Comparison of ENCODE assay signal across 20 mouse cellular contexts in the genomic region with DNA sequence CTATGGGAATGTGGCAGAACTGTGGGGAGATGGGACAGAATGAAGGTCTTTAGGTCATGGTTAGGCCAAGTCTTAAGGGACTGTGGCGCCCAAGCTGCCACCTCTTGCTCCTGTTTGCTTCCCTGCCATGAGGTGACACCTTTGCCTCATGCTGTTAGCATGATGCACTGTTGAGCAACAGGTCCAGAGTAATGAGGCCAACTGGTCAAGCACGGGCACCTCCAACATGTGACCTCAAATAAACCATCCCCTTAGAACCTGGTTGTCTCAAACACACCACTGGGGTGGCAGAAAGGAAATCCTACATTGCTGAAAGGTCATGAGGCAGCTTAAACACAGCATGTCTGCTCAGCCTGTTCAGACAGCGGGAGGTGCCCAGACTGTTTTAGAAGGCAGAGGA. TPM values are rescaled to one million over a fixed set of nuclear protein-coding genes. Genes with fewer than 3 reads are reported as not detected.
DNase-seq lines count a peak whose midpoint lies in the region; ATAC-seq and TF ChIP-seq lines count a peak whose summit lies in the region.
"Had no signal": no experiment of that assay in that cellular context is flagged by ENCODE, and none has a peak within 500 bp of the region (broad histone marks: within the 10 kb centered on the region; RNA-seq: fewer than 3 reads in every experiment).

No protein-coding gene starts in this region.

- H3K27ac ChIP-seq in heart, embryonic 10.5 days, result no peak overlapping the region
- H3K27ac ChIP-seq in liver, postnatal 0 days (ENCODE audit: low read depth), result no peak overlapping the region
- H3K27ac ChIP-seq in liver, embryonic 11.5 days (ENCODE audit: low read depth, low read length), result no peak overlapping the region
- H3K27ac ChIP-seq: embryonic facial prominence, embryonic 12.5 days; forebrain, embryonic 13.5 days; forebrain, embryonic 15.5 days had no signal

- no peak for TF ChIP-seq CTCF in liver, postnatal 0 days (IDR thresholded peaks at IDR 0.05; ENCODE audit: low read depth)

- peak; percentile 65 for DNase-seq in heart, adult 11 months
- no peak for DNase-seq in heart, embryonic 10.5 days (ENCODE audit: low spot score)
- DNase-seq in liver, postnatal 0 days, result no peak
- DNase-seq in liver, embryonic 11.5 days (ENCODE audit: low spot score), result no peak
- DNase-seq in right cerebral cortex, postnatal 14 days, result no peak
- DNase-seq: adrenal gland, adult 2 months; adrenal gland, postnatal 10 days; adrenal gland, postnatal 25 days; cerebellum, adult 11 months; cerebellum, adult 18-20 months; cerebellum, adult 8-10 months; cerebellum, adult 9-11 months; cerebellum, postnatal 14 days; cerebellum, postnatal 36 days; embryo, embryonic 11 days; forebrain, postnatal 0 days had no signal

- no peak overlapping the region for H3K4me3 ChIP-seq in heart, embryonic 10.5 days
- H3K4me3 ChIP-seq in liver, postnatal 0 days (ENCODE audit: low read depth, low read length), result no peak overlapping the region
- no peak overlapping the region for H3K4me3 ChIP-seq in liver, embryonic 11.5 days (ENCODE audit: low read depth, low read length)
- H3K4me3 ChIP-seq: embryonic facial prominence, embryonic 12.5 days; forebrain, embryonic 13.5 days; forebrain, embryonic 15.5 days had no signal

- H3K27me3 ChIP-seq in heart, embryonic 10.5 days (ENCODE audit: insufficient read depth, poor library complexity, severe bottlenecking), result peaks cover 3% of the 10 kb centered on the region; the same call in 1 of the 2 replicates
- no peaks in the 10 kb centered on the region for H3K27me3 ChIP-seq in liver, postnatal 0 days (ENCODE audit: insufficient read depth, low read length)
- no peaks in the 10 kb centered on the region for H3K27me3 ChIP-seq in liver, embryonic 11.5 days (replicated peaks; ENCODE audit: control insufficient read depth, insufficient read depth, low read length)
- H3K27me3 ChIP-seq: embryonic facial prominence, embryonic 12.5 days; forebrain, embryonic 13.5 days; forebrain, embryonic 15.5 days had no signal

- no peak overlapping the region for H3K9ac ChIP-seq in liver, postnatal 0 days (replicated peaks)
- no peak overlapping the region for H3K9ac ChIP-seq in liver, embryonic 11.5 days (ENCODE audit: low read depth, low read length)
- H3K9ac ChIP-seq: embryonic facial prominence, embryonic 12.5 days; forebrain, embryonic 13.5 days; forebrain, embryonic 15.5 days; forebrain, postnatal 0 days had no signal

- H3K4me2 ChIP-seq in liver, postnatal 0 days (ENCODE audit: low read depth, low read length), result no peak overlapping the region
- H3K4me2 ChIP-seq in liver, embryonic 11.5 days, result no peak overlapping the region
- H3K4me2 ChIP-seq: embryonic facial prominence, embryonic 12.5 days; forebrain, embryonic 13.5 days; forebrain, embryonic 15.5 days had no signal

- WGBS in heart, embryonic 10.5 days, result 80% methylated on average over 3 of the region's 3 CpGs
- WGBS in liver, postnatal 0 days (ENCODE audit: insufficient replicate concordance), result 62% methylated on average over 3 of the region's 3 CpGs
- WGBS in liver, embryonic 11.5 days, result 79% methylated on average over 3 of the region's 3 CpGs

- H3K4me1 ChIP-seq in heart, embryonic 10.5 days, result no peaks in the 10 kb centered on the region
- H3K4me1 ChIP-seq in liver, postnatal 0 days (ENCODE audit: insufficient read depth), result no peaks in the 10 kb centered on the region
- no peaks in the 10 kb centered on the region for H3K4me1 ChIP-seq in liver, embryonic 11.5 days (replicated peaks; ENCODE audit: control insufficient read depth, insufficient read depth, low read length)
- H3K4me1 ChIP-seq: embryonic facial prominence, embryonic 12.5 days; forebrain, embryonic 13.5 days; forebrain, embryonic 15.5 days had no signal

- peak; percentile 56; the same call in 1 of the 2 replicates for ATAC-seq in liver, postnatal 0 days
- ATAC-seq in liver, embryonic 11.5 days (replicated peaks; ENCODE audit: low FRiP score), result no peak
- ATAC-seq: forebrain, embryonic 13.5 days; forebrain, embryonic 15.5 days; forebrain, postnatal 0 days had no signal

- no peaks in the 10 kb centered on the region for H3K36me3 ChIP-seq in heart, embryonic 10.5 days
- no peaks in the 10 kb centered on the region for H3K36me3 ChIP-seq in liver, postnatal 0 days (replicated peaks; ENCODE audit: insufficient read depth, low read length)
- no peaks in the 10 kb centered on the region for H3K36me3 ChIP-seq in liver, embryonic 11.5 days (ENCODE audit: control insufficient read depth, insufficient read depth, low read length)
- H3K36me3 ChIP-seq: embryonic facial prominence, embryonic 12.5 days; forebrain, embryonic 15.5 days had no signal

- H3K9me3 ChIP-seq in heart, embryonic 10.5 days, result no peaks in the 10 kb centered on the region
- H3K9me3 ChIP-seq in liver, postnatal 0 days (ENCODE audit: low read length), result no peaks in the 10 kb centered on the region
- H3K9me3 ChIP-seq in liver, embryonic 11.5 days (ENCODE audit: control insufficient read depth, low read length), result no peaks in the 10 kb centered on the region
- H3K9me3 ChIP-seq: embryonic facial prominence, embryonic 12.5 days; forebrain, embryonic 13.5 days; forebrain, embryonic 15.5 days had no signal

- no peak for TF ChIP-seq EP300 in liver, postnatal 0 days (IDR thresholded peaks at IDR 0.05; ENCODE audit: low read depth)

RNA-seq across cellular contexts. Expression of gene Lrrc18, which starts 27.9 kb away (rescaled TPM):
- 0.23 and 0.39 TPM in 2 replicates for polyA plus RNA-seq in heart, embryonic 10.5 days (2016; fragmentation: Nextera tagmentation; extraction: Ambion mirVana)
- polyA plus RNA-seq in liver, postnatal 0 days (2015; fragmentation: Nextera tagmentation; extraction: Ambion mirVana), result 0.06 and 0.11 TPM in 2 replicates
- polyA plus RNA-seq in liver, embryonic 11.5 days (2014; fragmentation: Nextera tagmentation; extraction: Ambion mirVana), result 0.14 and 0.75 TPM in 2 replicates
- polyA plus RNA-seq: C2C12 had no signal
